Comparison of ENCODE assay signal across 8 mouse cellular contexts in genomic region chr9:101251644-101252337, GRCm38 (mm10). TPM values are rescaled to one million over a fixed set of nuclear protein-coding genes. Genes with fewer than 3 reads are reported as not detected.
DNase-seq lines count a peak whose midpoint lies in the region; ATAC-seq lines count a peak whose summit lies in the region.

TSS of gene Ppp2r3a (minus strand) at chr9:101251795.

- WGBS in hindbrain, embryonic 15.5 days: 1% methylated on average over 43 of the region's 50 CpGs

- H3K9ac ChIP-seq in hindbrain, embryonic 15.5 days: peak within 1 kb of the TSS; percentile 91

- DNase-seq in WW6 (ENCODE audit: low read depth, low spot score): peak; percentile 68
- DNase-seq in cerebellum, postnatal 36 days: peak; percentile 95 to 97
- DNase-seq in frontal cortex, postnatal 36 days (ENCODE audit: low spot score in 2 of 2): peak; percentile 95 to 98
- peak; percentile 97 for DNase-seq in layer of hippocampus, postnatal 36 days
- DNase-seq in lung, postnatal 25 days (ENCODE audit: low spot score): peak; percentile 95
- peak; percentile 87 for DNase-seq in retina, adult 2 months (ENCODE audit: low read depth, low spot score)
- peak; percentile 97 for DNase-seq in thymus, postnatal 25 days

- no peaks in the 10 kb centered on the region for H3K36me3 ChIP-seq in hindbrain, embryonic 15.5 days

- H3K4me2 ChIP-seq in hindbrain, embryonic 15.5 days: peak within 1 kb of the TSS; percentile 62

- ATAC-seq in hindbrain, embryonic 15.5 days (ENCODE audit: low FRiP score, low read depth): peak; percentile 96

- peaks cover 36% of the 10 kb centered on the region for H3K4me1 ChIP-seq in hindbrain, embryonic 15.5 days (replicated peaks)

- H3K4me3 ChIP-seq in hindbrain, embryonic 15.5 days: peak within 1 kb of the TSS; percentile 97

- no peaks in the 10 kb centered on the region for H3K9me3 ChIP-seq in hindbrain, embryonic 15.5 days

- no peaks in the 10 kb centered on the region for H3K27me3 ChIP-seq in hindbrain, embryonic 15.5 days

- H3K27ac ChIP-seq in hindbrain, embryonic 15.5 days (replicated peaks): peak within 1 kb of the TSS; percentile 98

RNA-seq across cellular contexts. Expression of gene Ppp2r3a, which starts in this region (rescaled TPM):
- polyA plus RNA-seq in hindbrain, embryonic 15.5 days (2015; fragmentation: Nextera tagmentation; extraction: Ambion mirVana): 22.6 and 23.3 TPM in 2 replicates
- 10 to 100 TPM; 26.5 to 32.1 TPM for total RNA-seq in layer of hippocampus, postnatal 36 days (2021)

Comparison
In these comparisons a context has a peak if more than half of its experiments do, and no peak if none do; other contexts are left out.
1. Peak in every context shown above with its lines: DNase-seq, ATAC-seq, H3K4me3 ChIP-seq and H3K27ac ChIP-seq.